ENCODE assay signal across 8 mouse cellular contexts in the genomic region with DNA sequence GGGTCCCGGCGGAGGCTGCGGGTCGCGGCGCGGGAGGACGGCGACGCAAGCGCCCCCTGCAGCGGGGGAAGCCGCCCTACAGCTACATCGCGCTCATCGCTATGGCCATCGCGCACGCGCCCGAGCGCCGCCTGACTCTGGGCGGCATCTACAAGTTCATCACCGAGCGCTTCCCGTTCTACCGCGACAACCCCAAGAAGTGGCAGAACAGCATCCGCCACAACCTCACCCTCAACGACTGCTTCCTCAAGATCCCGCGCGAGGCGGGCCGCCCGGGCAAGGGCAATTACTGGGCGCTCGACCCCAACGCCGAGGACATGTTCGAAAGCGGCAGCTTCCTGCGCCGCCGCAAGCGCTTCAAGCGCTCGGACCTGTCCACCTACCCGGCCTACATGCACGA. TPM values are rescaled to one million over a fixed set of nuclear protein-coding genes. Genes with fewer than 3 reads are reported as not detected.
A peak's percentile ranks its signal among the peaks of the same experiment; 100 is the strongest.
DNase-seq lines count a peak whose midpoint lies in the region; ATAC-seq lines count a peak whose summit lies in the region.

No protein-coding gene starts in this region.

- no peaks in the 10 kb centered on the region for H3K36me3 ChIP-seq in forebrain, embryonic 15.5 days
- no peaks in the 10 kb centered on the region for H3K36me3 ChIP-seq in midbrain, embryonic 13.5 days

- H3K4me2 ChIP-seq in forebrain, embryonic 15.5 days (replicated peaks): peak overlapping the region; percentile 50
- peak overlapping the region; percentile 52 for H3K4me2 ChIP-seq in midbrain, embryonic 13.5 days (replicated peaks)

- H3K9me3 ChIP-seq in forebrain, embryonic 15.5 days: no peaks in the 10 kb centered on the region
- H3K9me3 ChIP-seq in midbrain, embryonic 13.5 days: no peaks in the 10 kb centered on the region

- peak; percentile 18 for DNase-seq in Muller cell, postnatal 12 days (ENCODE audit: inconsistent ontology term)
- DNase-seq in kidney, postnatal 10 days: peak; percentile 39
- DNase-seq in thymus, postnatal 4 days: peak; percentile 69
- DNase-seq in frontal cortex, postnatal 36 days (ENCODE audit: low spot score in 2 of 2): no peak

- no peak overlapping the region for H3K27ac ChIP-seq in forebrain, embryonic 15.5 days (replicated peaks)
- H3K27ac ChIP-seq in midbrain, embryonic 13.5 days: no peak overlapping the region

- peak; percentile 54 for ATAC-seq in CD4-positive, CD25-positive, alpha-beta regulatory T cell, adult 4 months
- ATAC-seq in forebrain, embryonic 15.5 days (replicated peaks): peak; percentile 44; the same call in 1 of the 2 replicates
- ATAC-seq in midbrain, embryonic 13.5 days: peak; percentile 49; the same call in 1 of the 2 replicates
- no peak for ATAC-seq in erythroid progenitor cell, adult 5-6 weeks (replicated peaks; ENCODE audit: low FRiP score, poor library complexity, severe bottlenecking)

- H3K9ac ChIP-seq in forebrain, embryonic 15.5 days (replicated peaks): no peak overlapping the region
- no peak overlapping the region for H3K9ac ChIP-seq in midbrain, embryonic 13.5 days (replicated peaks)

- H3K4me1 ChIP-seq in forebrain, embryonic 15.5 days: peaks cover 30% of the 10 kb centered on the region
- H3K4me1 ChIP-seq in midbrain, embryonic 13.5 days (replicated peaks): peaks cover 26% of the 10 kb centered on the region

- under 1% methylated on average over 47 of the region's 51 CpGs for WGBS in forebrain, embryonic 15.5 days
- 1% methylated on average over 47 of the region's 51 CpGs for WGBS in midbrain, embryonic 13.5 days

- peak overlapping the region; percentile 40 for H3K4me3 ChIP-seq in forebrain, embryonic 15.5 days
- peak overlapping the region; percentile 40 for H3K4me3 ChIP-seq in midbrain, embryonic 13.5 days (replicated peaks)

- peaks cover 95% of the 10 kb centered on the region for H3K27me3 ChIP-seq in forebrain, embryonic 15.5 days
- H3K27me3 ChIP-seq in midbrain, embryonic 13.5 days: peaks cover 99% of the 10 kb centered on the region

RNA-seq across cellular contexts. Expression of gene Foxe1, which starts 0.9 kb away (rescaled TPM):
- polyA plus RNA-seq in CD4-positive, CD25-positive, alpha-beta regulatory T cell, adult 4 months (2017; shearing (Covaris generic)): not detected
- not detected in 2 replicates for polyA plus RNA-seq in forebrain, embryonic 15.5 days (2015; fragmentation: Nextera tagmentation; extraction: Ambion mirVana)
- not detected in 2 replicates for polyA plus RNA-seq in midbrain, embryonic 13.5 days (2015; fragmentation: Nextera tagmentation; extraction: Ambion mirVana)
- not detected in 2 replicates for total RNA-seq in erythroid progenitor cell, adult 5-6 weeks (2015; ENCODE audit: low replicate concordance)
- total RNA-seq in erythroid progenitor cell, adult 5-6 weeks (2017; ENCODE audit: low replicate concordance): not detected in 2 replicates

RNA-seq across cellular contexts. Expression of gene Trmo, which starts 44.9 kb away (rescaled TPM):
- 10 to 100 TPM; 20.9 TPM for polyA plus RNA-seq in CD4-positive, CD25-positive, alpha-beta regulatory T cell, adult 4 months (2017; shearing (Covaris generic))
- polyA plus RNA-seq in forebrain, embryonic 15.5 days (2015; fragmentation: Nextera tagmentation; extraction: Ambion mirVana): 11.5 and 12.7 TPM in 2 replicates
- 7.8 and 9.2 TPM in 2 replicates for polyA plus RNA-seq in midbrain, embryonic 13.5 days (2015; fragmentation: Nextera tagmentation; extraction: Ambion mirVana)
- total RNA-seq in erythroid progenitor cell, adult 5-6 weeks (2015; ENCODE audit: low replicate concordance): 89.0 and 90.1 TPM in 2 replicates
- total RNA-seq in erythroid progenitor cell, adult 5-6 weeks (2017; ENCODE audit: low replicate concordance): 49.6 and 97.9 TPM in 2 replicates

Comparison
In these comparisons a context has a peak if more than half of its experiments do, and no peak if none do; other contexts are left out.
1. DNase-seq: peak in Muller cell, postnatal 12 days (single experiment), kidney, postnatal 10 days (single experiment) and thymus, postnatal 4 days (single experiment); none in frontal cortex, postnatal 36 days (0 of 2).